Mouse (Mus musculus) liver, adult 2 months (tissue): ENCODE measurements around the gene Olfr1216. TPM values are rescaled to one million over a fixed set of nuclear protein-coding genes. Genes with fewer than 3 reads are reported as not detected.

Experiments used
- DNase-seq: peaks from one replicate; pipeline ENCODE4 v3.0.0-alpha.2; 2011; ENCODE audit warnings: low read depth, low spot score; ENCODE audit errors: extremely low read depth
- H3K27ac ChIP-seq: fragments of 200-500 bp; replicated peaks from 2 replicates; pipeline ENCODE4 v1.5.1; 2012; ENCODE audit warnings: low read depth, mild to moderate bottlenecking, control low read depth, inconsistent platforms, low read length; ENCODE audit not compliant: insufficient read depth
- H3K27me3 ChIP-seq: fragments of 200-500 bp; 2 replicates; pipeline ENCODE4 v1.6.1; 2012; ENCODE audit warnings: mild to moderate bottlenecking, moderate library complexity, low read length, inconsistent platforms; ENCODE audit not compliant: control insufficient read depth, insufficient read depth
- H3K36me3 ChIP-seq: fragments of 200-500 bp; 2 replicates; pipeline ENCODE4 v1.6.1; 2012; ENCODE audit warnings: low read length, inconsistent platforms; ENCODE audit not compliant: control insufficient read depth, insufficient read depth
- H3K4me1 ChIP-seq: fragments of 200-500 bp; 2 replicates; pipeline ENCODE4 v1.6.1; 2011; ENCODE audit warnings: low read length; ENCODE audit not compliant: control insufficient read depth, insufficient read depth
- H3K4me3 ChIP-seq: fragments of 200-500 bp; 2 replicates; pipeline ENCODE4 v1.5.1; 2011; ENCODE audit warnings: low read depth, mild to moderate bottlenecking, control low read depth, low read length, moderate library complexity; ENCODE audit not compliant: insufficient read depth
- H3K79me2 ChIP-seq: fragments of 200-500 bp; 2 replicates; pipeline ENCODE4 v1.6.1; 2012; ENCODE audit warnings: inconsistent platforms, mild to moderate bottlenecking, low read length, moderate library complexity; ENCODE audit not compliant: control insufficient read depth, insufficient read depth
- H3K9ac ChIP-seq: fragments of 200-500 bp; 2 replicates; pipeline ENCODE4 v1.6.1; 2012; ENCODE audit warnings: low read depth, mild to moderate bottlenecking, control low read depth, inconsistent platforms, low read length
- CTCF ChIP-seq: fragments of 200-500 bp; IDR thresholded peaks from 2 replicates; pipeline ENCODE4 v1.5.1; 2011; ENCODE audit warnings: low read depth, low read length, control low read depth
- POLR2A ChIP-seq: fragments of 200-500 bp; IDR thresholded peaks from 2 replicates; pipeline ENCODE4 v1.6.1; 2011; ENCODE audit warnings: low read length, control low read depth; ENCODE audit not compliant: insufficient read depth; ENCODE audit errors: extremely low read depth
- WGBS: fragments of 180-500 bp; shearing (Covaris S2); methylation state at CpG from one replicate; pipeline ENCODE4 v1.1.7; 2018; 5-methylcytosine and 5-hydroxymethylcytosine counted together
- polyA plus RNA-seq: library from polyadenylated mRNA; depleted of rRNA; stranded (reverse); fragments of >200 nt; gene quantifications from 2 replicates; pipeline ENCODE4 v1.2.3, GENCODE M21; 2012; rRNA removed
- total RNA-seq: library from RNA; depleted of rRNA; stranded (reverse); fragments of >200 nt; gene quantifications from 2 replicates; pipeline ENCODE4 v1.2.3, GENCODE M21; 2014; rRNA removed

The Olfr1216 gene
- total and polyA plus RNA-seq, 2 experiments = not detected

DNA sequence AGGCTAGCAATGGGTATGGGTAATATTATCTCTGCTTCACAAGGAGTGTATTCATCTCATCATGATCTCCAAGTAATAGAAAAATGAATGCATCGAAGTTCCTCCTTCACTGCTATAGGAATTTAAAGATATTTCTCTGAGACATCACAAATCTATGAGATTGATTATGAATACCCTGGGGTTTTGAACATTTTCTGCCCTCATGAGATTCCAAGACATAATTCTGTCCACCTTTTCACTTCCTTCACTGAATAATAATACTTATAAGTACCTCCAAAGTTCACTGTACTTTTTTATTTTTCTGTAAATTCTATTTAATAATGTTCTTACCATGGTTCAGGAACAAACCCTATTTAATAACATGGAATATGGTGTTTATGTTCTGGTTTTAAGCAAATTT lies 38.0 kb downstream of the Olfr1216 start, which contains the start of gene Gm13762:
Gene Gm13762 (minus strand): TSS at position 101 of the 400 bp plus-strand sequence.
- DNase-seq = no peak
- Histone ChIP-seq H3K79me2 (no peaks in the 10 kb centered on the region), H3K4me3 (no peak within 1 kb of the TSS), H3K9ac (no peak within 1 kb of the TSS), H3K27me3 (no peaks in the 10 kb centered on the region), H3K36me3 (no peaks in the 10 kb centered on the region), H3K4me1 (no peaks in the 10 kb centered on the region), H3K27ac (no peak within 1 kb of the TSS)
- WGBS = 75% methylated on average over 1 of the region's 1 CpGs
- TF ChIP-seq CTCF = no peak
- no peak for TF ChIP-seq POLR2A

Other genes starting within 250 kb of the Olfr1216 start
- not detected in 2 replicates for gene Olfr1200, start 247.9 kb downstream of the Olfr1216 start, total RNA-seq
- not detected in 2 replicates for gene Olfr1200, start 247.9 kb downstream of the Olfr1216 start, polyA plus RNA-seq
- gene Olfr1201, start 225.3 kb downstream of the Olfr1216 start, total RNA-seq = not detected in 2 replicates
- gene Olfr1201, start 225.3 kb downstream of the Olfr1216 start, polyA plus RNA-seq = not detected in 2 replicates
- gene Olfr1202, start 203.8 kb downstream of the Olfr1216 start, total RNA-seq = not detected in 2 replicates
- not detected in 2 replicates for gene Olfr1202, start 203.8 kb downstream of the Olfr1216 start, polyA plus RNA-seq
- not detected in 2 replicates for gene Olfr1205, start 188.6 kb downstream of the Olfr1216 start, total RNA-seq
- gene Olfr1205, start 188.6 kb downstream of the Olfr1216 start, polyA plus RNA-seq = not detected in 2 replicates
- not detected in 2 replicates for gene Olfr1204, start 169.0 kb downstream of the Olfr1216 start, total RNA-seq
- not detected in 2 replicates for gene Olfr1204, start 169.0 kb downstream of the Olfr1216 start, polyA plus RNA-seq
- gene Olfr1206, start 155.1 kb downstream of the Olfr1216 start, total RNA-seq = not detected in 2 replicates
- gene Olfr1206, start 155.1 kb downstream of the Olfr1216 start, polyA plus RNA-seq = not detected in 2 replicates
- not detected in 2 replicates for gene Olfr1208, start 116.0 kb downstream of the Olfr1216 start, total RNA-seq
- not detected in 2 replicates for gene Olfr1208, start 116.0 kb downstream of the Olfr1216 start, polyA plus RNA-seq
- gene Olfr1209, start 103.2 kb downstream of the Olfr1216 start, total RNA-seq = not detected in 2 replicates
- not detected in 2 replicates for gene Olfr1209, start 103.2 kb downstream of the Olfr1216 start, polyA plus RNA-seq
- gene Olfr1211, start 80.2 kb downstream of the Olfr1216 start, total RNA-seq = not detected in 2 replicates
- gene Olfr1211, start 80.2 kb downstream of the Olfr1216 start, polyA plus RNA-seq = not detected in 2 replicates
- not detected in 2 replicates for gene Olfr1212, start 64.4 kb downstream of the Olfr1216 start, total RNA-seq
- not detected in 2 replicates for gene Olfr1212, start 64.4 kb downstream of the Olfr1216 start, polyA plus RNA-seq
- gene Gm13762, start 38.1 kb downstream of the Olfr1216 start, total RNA-seq = not detected in 2 replicates
- gene Gm13762, start 38.1 kb downstream of the Olfr1216 start, polyA plus RNA-seq = not detected in 2 replicates
- not detected in 2 replicates for gene Olfr1214, start 25.7 kb downstream of the Olfr1216 start, total RNA-seq
- gene Olfr1214, start 25.7 kb downstream of the Olfr1216 start, polyA plus RNA-seq = not detected in 2 replicates
- not detected in 2 replicates for gene Olfr1215, start 11.4 kb downstream of the Olfr1216 start, total RNA-seq
- gene Olfr1215, start 11.4 kb downstream of the Olfr1216 start, polyA plus RNA-seq = not detected in 2 replicates
- not detected in 2 replicates for gene Olfr1217, start 13.7 kb upstream of the Olfr1216 start, total RNA-seq
- not detected in 2 replicates for gene Olfr1217, start 13.7 kb upstream of the Olfr1216 start, polyA plus RNA-seq
- not detected in 2 replicates for gene Olfr1218, start 42.8 kb upstream of the Olfr1216 start, total RNA-seq
- not detected in 2 replicates for gene Olfr1218, start 42.8 kb upstream of the Olfr1216 start, polyA plus RNA-seq
- gene Olfr1219, start 65.2 kb upstream of the Olfr1216 start, total RNA-seq = not detected in 2 replicates
- gene Olfr1219, start 65.2 kb upstream of the Olfr1216 start, polyA plus RNA-seq = not detected in 2 replicates
- gene Olfr1220, start 88.5 kb upstream of the Olfr1216 start, total RNA-seq = not detected in 2 replicates
- gene Olfr1220, start 88.5 kb upstream of the Olfr1216 start, polyA plus RNA-seq = not detected in 2 replicates
- gene Olfr1221, start 98.9 kb upstream of the Olfr1216 start, total RNA-seq = not detected in 2 replicates
- not detected in 2 replicates for gene Olfr1221, start 98.9 kb upstream of the Olfr1216 start, polyA plus RNA-seq
- gene Olfr1222, start 114.7 kb upstream of the Olfr1216 start, total RNA-seq = not detected in 2 replicates
- gene Olfr1222, start 114.7 kb upstream of the Olfr1216 start, polyA plus RNA-seq = not detected in 2 replicates
- gene Olfr1223, start 133.2 kb upstream of the Olfr1216 start, total RNA-seq = not detected in 2 replicates
- not detected in 2 replicates for gene Olfr1223, start 133.2 kb upstream of the Olfr1216 start, polyA plus RNA-seq
- not detected in 2 replicates for gene Olfr1224-ps1, start 145.8 kb upstream of the Olfr1216 start, total RNA-seq
- gene Olfr1224-ps1, start 145.8 kb upstream of the Olfr1216 start, polyA plus RNA-seq = not detected in 2 replicates
- not detected in 2 replicates for gene Olfr1225, start 156.3 kb upstream of the Olfr1216 start, total RNA-seq
- gene Olfr1225, start 156.3 kb upstream of the Olfr1216 start, polyA plus RNA-seq = not detected in 2 replicates
- not detected in 2 replicates for gene Olfr1226, start 181.7 kb upstream of the Olfr1216 start, total RNA-seq
- gene Olfr1226, start 181.7 kb upstream of the Olfr1216 start, polyA plus RNA-seq = not detected in 2 replicates
- gene Olfr1228, start 235.7 kb upstream of the Olfr1216 start, total RNA-seq = not detected in 2 replicates
- not detected in 2 replicates for gene Olfr1228, start 235.7 kb upstream of the Olfr1216 start, polyA plus RNA-seq